Mouse (Mus musculus) erythroid progenitor cell, adult 5-6 weeks (primary cell): ENCODE measurements around the gene 4933428G20Rik. TPM values are rescaled to one million over a fixed set of nuclear protein-coding genes. Genes with fewer than 3 reads are reported as not detected.

ENCODE experiments used
- ATAC-seq: replicated peaks from 2 replicates; pipeline ENCODE4 v1.8.0; 2016; ENCODE audit warnings: moderate number of reproducible peaks, mild to moderate bottlenecking, moderate TSS enrichment, inconsistent platforms; ENCODE audit not compliant: poor library complexity, low FRiP score, severe bottlenecking
- total RNA-seq, 2 experiments: library from RNA; stranded (forward) in 1 of 2; stranded (reverse) in 1 of 2; fragments of 150-400 nt in 1 of 2; fragments of 186-747, 209-891 nt in 1 of 2; gene quantifications; 2 replicates each; pipeline versions ENCODE4 v1.2.3 to v1.2.4; 2015 to 2017; ENCODE audit warnings: low replicate concordance in 2 of 2

Gene 4933428G20Rik
- total RNA-seq, 2 experiments from 2014 or later = not detected

- no peak for ATAC-seq
Observed at GRCm38 (mm10) chr11:97469828-97470227, 30.3 kb downstream of the 4933428G20Rik start.

GRCm38 (mm10) chr11:97468639-97469287 is 31.4 kb downstream of the 4933428G20Rik start:
- ATAC-seq = peak; percentile 70

GRCm38 (mm10) chr11:97466444-97467160 is 33.5 kb downstream of the 4933428G20Rik start:
- no peak for ATAC-seq

GRCm38 (mm10) chr11:97465957-97466356 is 34.2 kb downstream of the 4933428G20Rik start:
- ATAC-seq = no peak

GRCm38 (mm10) chr11:97463991-97464390 is 36.1 kb downstream of the 4933428G20Rik start:
- ATAC-seq = no peak

GRCm38 (mm10) chr11:97463166-97463565 is 37.0 kb downstream of the 4933428G20Rik start:
- no peak for ATAC-seq

GRCm38 (mm10) chr11:97462538-97462937 is 37.6 kb downstream of the 4933428G20Rik start:
- ATAC-seq = no peak

- ATAC-seq = no peak
Observed at GRCm38 (mm10) chr11:97461307-97461820, 38.8 kb downstream of the 4933428G20Rik start.

GRCm38 (mm10) chr11:97457120-97457519 is 43.0 kb downstream of the 4933428G20Rik start:
- no peak for ATAC-seq

- no peak for ATAC-seq
Observed at GRCm38 (mm10) chr11:97451625-97452024, 48.5 kb downstream of the 4933428G20Rik start.

GRCm38 (mm10) chr11:97450305-97450922 is 49.7 kb downstream of the 4933428G20Rik start:
- no peak for ATAC-seq

GRCm38 (mm10) chr11:97449601-97450293 is 50.4 kb downstream of the 4933428G20Rik start:
- peak; percentile 67 for ATAC-seq

GRCm38 (mm10) chr11:97448611-97449394 is 51.3 kb downstream of the 4933428G20Rik start:
- no peak for ATAC-seq

GRCm38 (mm10) chr11:97447979-97448378 is 52.2 kb downstream of the 4933428G20Rik start:
- no peak for ATAC-seq

GRCm38 (mm10) chr11:97445999-97446511 is 54.1 kb downstream of the 4933428G20Rik start:
- peak; percentile 71 for ATAC-seq

GRCm38 (mm10) chr11:97445596-97445995 is 54.5 kb downstream of the 4933428G20Rik start:
- no peak for ATAC-seq

- peak; percentile 6; the same call in 1 of the 2 replicates for ATAC-seq
Observed at GRCm38 (mm10) chr11:97442891-97443675, 57.1 kb downstream of the 4933428G20Rik start.

- ATAC-seq = peak; percentile 11; the same call in 1 of the 2 replicates
Observed at GRCm38 (mm10) chr11:97441658-97442125, 58.4 kb downstream of the 4933428G20Rik start.
